Mouse (Mus musculus) 416B (cell line): ENCODE results near the gene Odf4.
A peak's percentile ranks its signal among the peaks of the same experiment; 100 is the strongest.
"Not testable (repeated sequence)": the region's sequence is repeated elsewhere in the genome, so short reads cannot be mapped to it uniquely, and the experiment has no call there.

Experiments used
- DNase-seq: peaks from one replicate; pipeline ENCODE4 v3.0.0; 2011; ENCODE audit warnings: low read depth

The Odf4 gene

GRCm38 (mm10) chr11:68946806-68947440, 20.0 kb upstream of the Odf4 start:
- DNase-seq, result peak; percentile 25

- no peak for DNase-seq
Measured at GRCm38 (mm10) chr11:68946001-68946400, 19.1 kb upstream of the Odf4 start.

GRCm38 (mm10) chr11:68945245-68945644, 18.4 kb upstream of the Odf4 start:
- DNase-seq, result no peak

- DNase-seq, result no peak
Measured at GRCm38 (mm10) chr11:68942731-68943130, 15.8 kb upstream of the Odf4 start.

GRCm38 (mm10) chr11:68940516-68940915, 13.6 kb upstream of the Odf4 start:
- DNase-seq, result no peak

GRCm38 (mm10) chr11:68939451-68940304, 12.8 kb upstream of the Odf4 start:
- DNase-seq, result peak; percentile 94

GRCm38 (mm10) chr11:68936951-68937350, 10.1 kb upstream of the Odf4 start:
- DNase-seq, result not testable (repeated sequence)

GRCm38 (mm10) chr11:68933885-68934507, 7.1 kb upstream of the Odf4 start:
- no peak for DNase-seq

GRCm38 (mm10) chr11:68929947-68930346, 3.1 kb upstream of the Odf4 start:
- no peak for DNase-seq

- no peak for DNase-seq
Measured at GRCm38 (mm10) chr11:68924749-68925148, 2.1 kb downstream of the Odf4 start.

GRCm38 (mm10) chr11:68923191-68923590, 3.7 kb downstream of the Odf4 start:
- DNase-seq, result no peak

GRCm38 (mm10) chr11:68914566-68914965, 12.3 kb downstream of the Odf4 start:
- peak; percentile 29 for DNase-seq

- DNase-seq, result no peak
Measured at GRCm38 (mm10) chr11:68911531-68912177, 15.2 kb downstream of the Odf4 start.

- DNase-seq, result no peak
Measured at GRCm38 (mm10) chr11:68908846-68909503, 17.9 kb downstream of the Odf4 start.

- no peak for DNase-seq
Measured at GRCm38 (mm10) chr11:68907251-68907650, 19.6 kb downstream of the Odf4 start.

GRCm38 (mm10) chr11:68906461-68906790, 20.5 kb downstream of the Odf4 start:
- no peak for DNase-seq

GRCm38 (mm10) chr11:68905665-68906460, 21.0 kb downstream of the Odf4 start:
- DNase-seq, result peak; percentile 27

- peak; percentile 7 for DNase-seq
Measured at GRCm38 (mm10) chr11:68905138-68905531, 21.7 kb downstream of the Odf4 start.

- peak; percentile 84 for DNase-seq
Measured at GRCm38 (mm10) chr11:68904375-68905137, 22.3 kb downstream of the Odf4 start.

- peak; percentile 7 for DNase-seq
Measured at GRCm38 (mm10) chr11:68903775-68904174, 23.1 kb downstream of the Odf4 start.
